Mouse (Mus musculus) G1E (cell line): ENCODE measurements around the gene Nat8f5.

Experiments
- CTCF ChIP-seq: IDR thresholded peaks from 2 replicates; pipeline ENCODE4 v1.5.1; 2012; ENCODE audit warnings: low read depth, low read length, inconsistent platforms, mixed read lengths
- GATA1 ChIP-seq: IDR thresholded peaks from 2 replicates; pipeline ENCODE4 v1.6.1; 2012; ENCODE audit warnings: borderline replicate concordance, low read length, inconsistent platforms, mixed read lengths
- TAL1 ChIP-seq: conservative IDR thresholded peaks from 2 replicates; pipeline ENCODE4 v1.6.1; 2012; ENCODE audit warnings: low read depth, low read length, inconsistent platforms, mixed read lengths

DNA sequence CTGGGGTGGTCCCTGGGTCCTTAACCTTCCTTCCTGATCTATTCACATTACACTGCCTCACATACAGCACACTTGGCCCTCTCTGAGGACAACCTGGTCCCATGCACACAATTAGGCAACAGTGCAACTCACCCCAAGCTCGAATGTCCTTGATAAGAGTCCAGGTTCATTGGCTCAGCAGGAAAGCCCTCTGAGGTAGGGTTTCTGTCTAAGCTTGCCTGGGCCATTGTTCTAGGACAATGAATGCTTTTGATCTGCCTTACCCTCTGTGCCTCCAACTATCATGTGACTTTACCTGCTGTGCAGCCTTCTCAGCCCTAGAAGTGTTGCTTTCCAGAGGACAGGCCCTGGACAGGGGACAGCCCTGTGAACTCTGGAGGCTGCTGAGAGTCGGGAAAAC, 28.5 kb upstream of the Nat8f5 start:
- TF ChIP-seq CTCF (no peak), GATA1 (no peak), TAL1 (no peak)
